Mouse (Mus musculus) gastrocnemius, postnatal 36 days (tissue): ENCODE data around the gene Ptprm. TPM values are rescaled to one million over a fixed set of nuclear protein-coding genes. Genes with fewer than 3 reads are reported as not detected.

ENCODE experiments used
- DNase-seq, 2 experiments: peaks; one replicate each; pipeline ENCODE4 v3.0.0; 2022
- intact Hi-C: fragments of 180-260 bp; cut with DNase I; formaldehyde crosslinking; loops from one replicate; pipeline ENCODE4 v1.15.1; 2025
- total RNA-seq, 2 experiments: library from RNA; stranded (reverse); gene quantifications; 2 replicates each; pipeline ENCODE4 v1.2.3; 2021

Gene Ptprm
- total RNA-seq, 2 experiments from 2014 or later, result 19.9 to 22.4 TPM

GRCm38 (mm10) chr17:67011836-67012583 is 342.2 kb downstream of the Ptprm start:
- intact Hi-C loops, result no loop called here
- DNase-seq, result no peak

- intact Hi-C loops, result no loop called here
- DNase-seq, result no peak
Observed at GRCm38 (mm10) chr17:67010136-67010535, 344.1 kb downstream of the Ptprm start.

GRCm38 (mm10) chr17:67008137-67008536 is 346.1 kb downstream of the Ptprm start:
- intact Hi-C loops, result no loop called here
- no peak for DNase-seq

- DNase-seq, result peak; percentile 83 to 84
- intact Hi-C loops, result no loop called here
Observed at GRCm38 (mm10) chr17:67006740-67007385, 347.4 kb downstream of the Ptprm start.

- intact Hi-C loops, result no loop called here
- no peak for DNase-seq
Observed at GRCm38 (mm10) chr17:66996882-66997281, 357.4 kb downstream of the Ptprm start.

- intact Hi-C loops, result no loop called here
- no peak for DNase-seq
Observed at GRCm38 (mm10) chr17:66996016-66996415, 358.2 kb downstream of the Ptprm start.

- DNase-seq, result no peak
- intact Hi-C loops, result no loop called here
Observed at GRCm38 (mm10) chr17:66991815-66992214, 362.4 kb downstream of the Ptprm start.

- intact Hi-C loops, result no loop called here
- DNase-seq, result no peak
Observed at GRCm38 (mm10) chr17:66990761-66991160, 363.5 kb downstream of the Ptprm start.

GRCm38 (mm10) chr17:66988014-66988413 is 366.2 kb downstream of the Ptprm start:
- intact Hi-C loops, result no loop called here
- no peak for DNase-seq

GRCm38 (mm10) chr17:66981649-66982048 is 372.6 kb downstream of the Ptprm start:
- intact Hi-C loops, result no loop called here
- DNase-seq, result no peak

GRCm38 (mm10) chr17:66979971-66980370 is 374.3 kb downstream of the Ptprm start:
- no peak for DNase-seq
- intact Hi-C loops, result no loop called here

GRCm38 (mm10) chr17:66976490-66976889 is 377.8 kb downstream of the Ptprm start:
- intact Hi-C loops, result no loop called here
- DNase-seq, result no peak

- intact Hi-C loops, result no loop called here
- DNase-seq, result no peak
Observed at GRCm38 (mm10) chr17:66972976-66973375, 381.3 kb downstream of the Ptprm start.

- DNase-seq, result no peak
- intact Hi-C loops, result no loop called here
Observed at GRCm38 (mm10) chr17:66960986-66961385, 393.3 kb downstream of the Ptprm start.

GRCm38 (mm10) chr17:66960557-66960956 is 393.7 kb downstream of the Ptprm start:
- no peak for DNase-seq
- intact Hi-C loops, result no loop called here

- intact Hi-C loops, result no loop called here
Observed at GRCm38 (mm10) chr17:66959815-66960214, 394.4 kb downstream of the Ptprm start.

GRCm38 (mm10) chr17:66958766-66959165 is 395.5 kb downstream of the Ptprm start:
- DNase-seq, result no peak
- intact Hi-C loops, result no loop called here

More at GRCm38 (mm10) chr17:66959815-66960214, 394.4 kb downstream of the Ptprm start:
- no peak for DNase-seq

- intact Hi-C loops, result no loop called here
- DNase-seq, result no peak
Observed at GRCm38 (mm10) chr17:66944498-66944897, 409.8 kb downstream of the Ptprm start.

- intact Hi-C loops, result no loop called here
- DNase-seq, result no peak
Observed at GRCm38 (mm10) chr17:66943539-66943938, 410.7 kb downstream of the Ptprm start.

- no peak for DNase-seq
- intact Hi-C loops, result no loop called here
Observed at GRCm38 (mm10) chr17:66925611-66926010, 428.6 kb downstream of the Ptprm start.

- intact Hi-C loops, result no loop called here
Observed at GRCm38 (mm10) chr17:66914696-66915095, 439.6 kb downstream of the Ptprm start.

GRCm38 (mm10) chr17:66912533-66912932 is 441.7 kb downstream of the Ptprm start:
- no peak for DNase-seq
- intact Hi-C loops, result no loop called here

More at GRCm38 (mm10) chr17:66914696-66915095, 439.6 kb downstream of the Ptprm start:
- no peak for DNase-seq
